Mouse (Mus musculus): ENCODE results near the gene Lims1. TPM values are rescaled to one million over a fixed set of nuclear protein-coding genes. Genes with fewer than 3 reads are reported as not detected.
"Not testable (repeated sequence)": the region's sequence is repeated elsewhere in the genome, so short reads cannot be mapped to it uniquely, and the experiment has no call there.

Lims1 gene
- polyA plus RNA-seq, 1 experiment: 38.8 TPM

- TF ChIP-seq POLR2A (IDR thresholded peaks at IDR 0.05; ENCODE audit: control insufficient read depth, extremely low read depth, insufficient read depth, low read length, poor library complexity): no peak
- TF ChIP-seq CTCF (IDR thresholded peaks at IDR 0.05; ENCODE audit: borderline replicate concordance, control insufficient read depth, extremely low read depth, insufficient read depth, low read length, poor library complexity): no peak
- H3K36me3 ChIP-seq (ENCODE audit: control insufficient read depth, insufficient read depth, low read length): peaks cover 21% of the 10 kb centered on the region
- no peaks in the 10 kb centered on the region for H3K4me1 ChIP-seq (replicated peaks; ENCODE audit: control insufficient read depth, insufficient read depth, low read length)
- 95% methylated on average over 3 of the region's 3 CpGs for WGBS
- no peak overlapping the region for H3K27ac ChIP-seq (ENCODE audit: control insufficient read depth, insufficient read depth, low read length)
- no peak overlapping the region for H3K4me3 ChIP-seq (ENCODE audit: control insufficient read depth, insufficient read depth, low read length)
- DNase-seq: no peak
- no peaks in the 10 kb centered on the region for H3K27me3 ChIP-seq (ENCODE audit: control insufficient read depth, insufficient read depth, low read length)
These were observed 16.4 kb upstream of the Lims1 start for GRCm38 (mm10) chr10:58306897-58307296.

GRCm38 (mm10) chr10:58310791-58311190, 12.5 kb upstream of the Lims1 start:
- whole genome bisulfite sequencing: 98% methylated on average over 1 of the region's 1 CpGs
- TF ChIP-seq POLR2A (IDR thresholded peaks at IDR 0.05; ENCODE audit: control insufficient read depth, extremely low read depth, insufficient read depth, low read length, poor library complexity) (no peak), CTCF (IDR thresholded peaks at IDR 0.05; ENCODE audit: borderline replicate concordance, control insufficient read depth, extremely low read depth, insufficient read depth, low read length, poor library complexity) (no peak)
- Histone ChIP-seq H3K4me3 (ENCODE audit: control insufficient read depth, insufficient read depth, low read length) (no peak overlapping the region), H3K27ac (ENCODE audit: control insufficient read depth, insufficient read depth, low read length) (no peak overlapping the region), H3K4me1 (replicated peaks; ENCODE audit: control insufficient read depth, insufficient read depth, low read length) (no peaks in the 10 kb centered on the region), H3K36me3 (ENCODE audit: control insufficient read depth, insufficient read depth, low read length) (peaks cover 13% of the 10 kb centered on the region; the same call in 1 of the 2 replicates), H3K27me3 (ENCODE audit: control insufficient read depth, insufficient read depth, low read length) (no peaks in the 10 kb centered on the region)
- no peak for DNase-seq

GRCm38 (mm10) chr10:58312887-58313286, 10.4 kb upstream of the Lims1 start:
- TF ChIP-seq CTCF (IDR thresholded peaks at IDR 0.05; ENCODE audit: borderline replicate concordance, control insufficient read depth, extremely low read depth, insufficient read depth, low read length, poor library complexity): no peak
- no peak for TF ChIP-seq POLR2A (IDR thresholded peaks at IDR 0.05; ENCODE audit: control insufficient read depth, extremely low read depth, insufficient read depth, low read length, poor library complexity)
- WGBS: 97% methylated on average over 5 of the region's 5 CpGs
- peaks cover 9% of the 10 kb centered on the region; the same call in 1 of the 2 replicates for H3K36me3 ChIP-seq (ENCODE audit: control insufficient read depth, insufficient read depth, low read length)
- no peaks in the 10 kb centered on the region for H3K4me1 ChIP-seq (replicated peaks; ENCODE audit: control insufficient read depth, insufficient read depth, low read length)
- no peak overlapping the region for H3K4me3 ChIP-seq (ENCODE audit: control insufficient read depth, insufficient read depth, low read length)
- no peak overlapping the region for H3K27ac ChIP-seq (ENCODE audit: control insufficient read depth, insufficient read depth, low read length)
- DNase-seq: no peak
- H3K27me3 ChIP-seq (ENCODE audit: control insufficient read depth, insufficient read depth, low read length): no peaks in the 10 kb centered on the region

GRCm38 (mm10) chr10:58320881-58321280, 2.4 kb upstream of the Lims1 start:
- TF ChIP-seq CTCF (IDR thresholded peaks at IDR 0.05; ENCODE audit: borderline replicate concordance, control insufficient read depth, extremely low read depth, insufficient read depth, low read length, poor library complexity) (no peak), POLR2A (IDR thresholded peaks at IDR 0.05; ENCODE audit: control insufficient read depth, extremely low read depth, insufficient read depth, low read length, poor library complexity) (no peak)
- WGBS: 95% methylated on average over 3 of the region's 3 CpGs
- H3K27me3 ChIP-seq (ENCODE audit: control insufficient read depth, insufficient read depth, low read length): no peaks in the 10 kb centered on the region
- DNase-seq: no peak
- H3K27ac ChIP-seq (ENCODE audit: control insufficient read depth, insufficient read depth, low read length): no peak overlapping the region
- H3K4me3 ChIP-seq (ENCODE audit: control insufficient read depth, insufficient read depth, low read length): no peak overlapping the region
- H3K36me3 ChIP-seq (ENCODE audit: control insufficient read depth, insufficient read depth, low read length): no peaks in the 10 kb centered on the region
- peaks cover 4% of the 10 kb centered on the region; the same call in 1 of the 2 replicates for H3K4me1 ChIP-seq (replicated peaks; ENCODE audit: control insufficient read depth, insufficient read depth, low read length)

- WGBS: 29% methylated on average over 6 of the region's 6 CpGs
- TF ChIP-seq POLR2A (IDR thresholded peaks at IDR 0.05; ENCODE audit: control insufficient read depth, extremely low read depth, insufficient read depth, low read length, poor library complexity) (no peak), CTCF (IDR thresholded peaks at IDR 0.05; ENCODE audit: borderline replicate concordance, control insufficient read depth, extremely low read depth, insufficient read depth, low read length, poor library complexity) (no peak)
These were observed 772 bp upstream of the Lims1 start for GRCm38 (mm10) chr10:58322361-58323027.

GRCm38 (mm10) chr10:58326271-58326670, 3.0 kb downstream of the Lims1 start:
- no peak for TF ChIP-seq CTCF (IDR thresholded peaks at IDR 0.05; ENCODE audit: borderline replicate concordance, control insufficient read depth, extremely low read depth, insufficient read depth, low read length, poor library complexity)
- DNase-seq: no peak
- Histone ChIP-seq H3K4me3 (ENCODE audit: control insufficient read depth, insufficient read depth, low read length) (no peak overlapping the region), H3K27ac (ENCODE audit: control insufficient read depth, insufficient read depth, low read length) (no peak overlapping the region), H3K27me3 (ENCODE audit: control insufficient read depth, insufficient read depth, low read length) (no peaks in the 10 kb centered on the region), H3K36me3 (ENCODE audit: control insufficient read depth, insufficient read depth, low read length) (no peaks in the 10 kb centered on the region), H3K4me1 (replicated peaks; ENCODE audit: control insufficient read depth, insufficient read depth, low read length) (peaks cover 6% of the 10 kb centered on the region; the same call in 1 of the 2 replicates)
- 80% methylated on average over 3 of the region's 3 CpGs for WGBS

More at GRCm38 (mm10) chr10:58322361-58323027, 772 bp upstream of the Lims1 start:
- no peak overlapping the region for H3K27ac ChIP-seq (ENCODE audit: control insufficient read depth, insufficient read depth, low read length)
- H3K4me1 ChIP-seq (replicated peaks; ENCODE audit: control insufficient read depth, insufficient read depth, low read length): peaks cover 6% of the 10 kb centered on the region; the same call in 1 of the 2 replicates
- H3K4me3 ChIP-seq (ENCODE audit: control insufficient read depth, insufficient read depth, low read length): peak overlapping the region; percentile 74
- DNase-seq: no peak
- no peaks in the 10 kb centered on the region for H3K36me3 ChIP-seq (ENCODE audit: control insufficient read depth, insufficient read depth, low read length)
- H3K27me3 ChIP-seq (ENCODE audit: control insufficient read depth, insufficient read depth, low read length): no peaks in the 10 kb centered on the region

GRCm38 (mm10) chr10:58327836-58328235, 4.6 kb downstream of the Lims1 start:
- not testable (repeated sequence) for H3K27ac ChIP-seq (ENCODE audit: control insufficient read depth, insufficient read depth, low read length); H3K27me3 ChIP-seq (ENCODE audit: control insufficient read depth, insufficient read depth, low read length); H3K36me3 ChIP-seq (ENCODE audit: control insufficient read depth, insufficient read depth, low read length); H3K4me1 ChIP-seq (replicated peaks; ENCODE audit: control insufficient read depth, insufficient read depth, low read length); H3K4me3 ChIP-seq (ENCODE audit: control insufficient read depth, insufficient read depth, low read length); DNase-seq
- WGBS: 96% methylated on average over 6 of the region's 6 CpGs

Data from thymus, adult 2 months (tissue).